Comparison of ENCODE assay signal across 28 mouse cellular contexts in genomic region chr15:49347029-49347428, GRCm38 (mm10).
"Had no signal": no experiment of that assay in that cellular context is flagged by ENCODE, and none has a peak within 500 bp of the region (broad histone marks: within the 10 kb centered on the region; RNA-seq: fewer than 3 reads in every experiment).

No protein-coding gene starts in this region.

- H3K9ac ChIP-seq: embryonic facial prominence, embryonic 12.5 days; embryonic facial prominence, embryonic 13.5 days; embryonic facial prominence, embryonic 15.5 days; forebrain, embryonic 12.5 days; forebrain, embryonic 13.5 days; forebrain, embryonic 15.5 days; forebrain, postnatal 0 days had no signal

- H3K36me3 ChIP-seq: embryonic facial prominence, embryonic 10.5 days; embryonic facial prominence, embryonic 12.5 days; embryonic facial prominence, embryonic 13.5 days; embryonic facial prominence, embryonic 15.5 days; forebrain, embryonic 10.5 days; forebrain, embryonic 12.5 days; forebrain, embryonic 15.5 days; heart, embryonic 10.5 days had no signal

- H3K9me3 ChIP-seq: embryonic facial prominence, embryonic 10.5 days; embryonic facial prominence, embryonic 12.5 days; embryonic facial prominence, embryonic 13.5 days; embryonic facial prominence, embryonic 15.5 days; forebrain, embryonic 10.5 days; forebrain, embryonic 12.5 days; forebrain, embryonic 13.5 days; forebrain, embryonic 15.5 days; heart, embryonic 10.5 days had no signal

- H3K4me3 ChIP-seq: embryonic facial prominence, embryonic 10.5 days; embryonic facial prominence, embryonic 12.5 days; embryonic facial prominence, embryonic 13.5 days; embryonic facial prominence, embryonic 15.5 days; erythroblast, embryonic 14.5 days; forebrain, embryonic 10.5 days; forebrain, embryonic 12.5 days; forebrain, embryonic 13.5 days; forebrain, embryonic 15.5 days; gastrocnemius, adult 2 months; heart, adult 2 months; heart, embryonic 10.5 days had no signal

- DNase-seq: cerebellum, adult 9-10 months; cerebellum, adult 9-11 months; cerebellum, postnatal 10 days; cerebellum, postnatal 14 days; cerebellum, postnatal 25 days; cerebellum, postnatal 36 days; embryo, embryonic 11 days; forebrain, postnatal 0 days; gastrocnemius, adult 2 months; gastrocnemius, postnatal 10 days; gastrocnemius, postnatal 14 days; gastrocnemius, postnatal 25 days; gastrocnemius, postnatal 36 days; heart, adult 11 months; heart, adult 18-20 months; heart, adult 2 months had no signal

- H3K27ac ChIP-seq: embryonic facial prominence, embryonic 10.5 days; embryonic facial prominence, embryonic 12.5 days; embryonic facial prominence, embryonic 13.5 days; embryonic facial prominence, embryonic 15.5 days; forebrain, embryonic 10.5 days; forebrain, embryonic 12.5 days; forebrain, embryonic 13.5 days; forebrain, embryonic 15.5 days; gastrocnemius, adult 2 months; heart, adult 2 months; heart, embryonic 10.5 days had no signal

- H3K4me1 ChIP-seq: embryonic facial prominence, embryonic 10.5 days; embryonic facial prominence, embryonic 12.5 days; embryonic facial prominence, embryonic 13.5 days; embryonic facial prominence, embryonic 15.5 days; forebrain, embryonic 10.5 days; forebrain, embryonic 12.5 days; forebrain, embryonic 13.5 days; forebrain, embryonic 15.5 days; heart, embryonic 10.5 days had no signal

- ATAC-seq: forebrain, embryonic 13.5 days; forebrain, embryonic 14.5 days; forebrain, embryonic 15.5 days; forebrain, embryonic 16.5 days; forebrain, postnatal 0 days had no signal

- H3K27me3 ChIP-seq: embryonic facial prominence, embryonic 12.5 days; embryonic facial prominence, embryonic 13.5 days; embryonic facial prominence, embryonic 15.5 days; forebrain, embryonic 12.5 days; forebrain, embryonic 13.5 days; forebrain, embryonic 15.5 days had no signal
